Mouse (Mus musculus): ENCODE results near the gene Esrrg. TPM values are rescaled to one million over a fixed set of nuclear protein-coding genes. Genes with fewer than 3 reads are reported as not detected.
A peak's percentile ranks its signal among the peaks of the same experiment; 100 is the strongest.

Esrrg gene
- total and polyA plus RNA-seq, 2 experiments from 2014 or later: 28.0 to 41.6 TPM

- no peaks in the 10 kb centered on the region for H3K9me3 ChIP-seq (ENCODE audit: low read length)
- ATAC-seq: no peak
- H3K9ac ChIP-seq (replicated peaks; ENCODE audit: low read length): no peak overlapping the region
- no peaks in the 10 kb centered on the region for H3K36me3 ChIP-seq (ENCODE audit: insufficient read depth, low read length)
- no peaks in the 10 kb centered on the region for H3K27me3 ChIP-seq (ENCODE audit: insufficient read depth, low read length)
- TF ChIP-seq CTCF (IDR thresholded peaks at IDR 0.05; ENCODE audit: low read depth): no peak
- H3K4me2 ChIP-seq (ENCODE audit: low read depth, low read length): no peak overlapping the region
- no peak for DNase-seq (ENCODE audit: low spot score)
- no peak overlapping the region for H3K4me3 ChIP-seq (ENCODE audit: low read length)
- 92% methylated on average over 2 of the region's 2 CpGs for WGBS
- H3K27ac ChIP-seq: no peak overlapping the region
- H3K4me1 ChIP-seq (ENCODE audit: insufficient read depth, low read length): peaks cover 4% of the 10 kb centered on the region; the same call in 1 of the 2 replicates
These were observed 543.4 kb downstream of the Esrrg start for GRCm38 (mm10) chr1:188152011-188152410.

GRCm38 (mm10) chr1:188153665-188154064 is 545.1 kb downstream of the Esrrg start:
- H3K4me2 ChIP-seq (ENCODE audit: low read depth, low read length): no peak overlapping the region
- H3K27ac ChIP-seq: no peak overlapping the region
- no peaks in the 10 kb centered on the region for H3K9me3 ChIP-seq (ENCODE audit: low read length)
- H3K36me3 ChIP-seq (ENCODE audit: insufficient read depth, low read length): no peaks in the 10 kb centered on the region
- no peak for TF ChIP-seq CTCF (IDR thresholded peaks at IDR 0.05; ENCODE audit: low read depth)
- ATAC-seq: no peak
- DNase-seq (ENCODE audit: low spot score): no peak
- H3K4me1 ChIP-seq (ENCODE audit: insufficient read depth, low read length): peaks cover 4% of the 10 kb centered on the region; the same call in 1 of the 2 replicates
- WGBS: 67% methylated on average over 2 of the region's 2 CpGs
- no peak overlapping the region for H3K9ac ChIP-seq (replicated peaks; ENCODE audit: low read length)
- H3K27me3 ChIP-seq (ENCODE audit: insufficient read depth, low read length): no peaks in the 10 kb centered on the region
- no peak overlapping the region for H3K4me3 ChIP-seq (ENCODE audit: low read length)

GRCm38 (mm10) chr1:188154466-188155110 is 546.0 kb downstream of the Esrrg start:
- H3K4me3 ChIP-seq (ENCODE audit: low read length): 0 out of 2 replicates have a peak overlapping the region, but pooled peaks have one; percentile 10
- no peak overlapping the region for H3K9ac ChIP-seq (replicated peaks; ENCODE audit: low read length)
- DNase-seq (ENCODE audit: low spot score): peak; percentile 30
- peak overlapping the region; percentile 48 for H3K4me2 ChIP-seq (ENCODE audit: low read depth, low read length)
- H3K27ac ChIP-seq: no peak overlapping the region; the same call in 1 of the 2 replicates
- TF ChIP-seq CTCF (IDR thresholded peaks at IDR 0.05; ENCODE audit: low read depth): no peak
- peaks cover 4% of the 10 kb centered on the region; the same call in 1 of the 2 replicates for H3K4me1 ChIP-seq (ENCODE audit: insufficient read depth, low read length)
- 11% methylated on average over 14 of the region's 14 CpGs for WGBS
- no peaks in the 10 kb centered on the region for H3K9me3 ChIP-seq (ENCODE audit: low read length)
- no peaks in the 10 kb centered on the region for H3K27me3 ChIP-seq (ENCODE audit: insufficient read depth, low read length)
- no peak for ATAC-seq
- no peaks in the 10 kb centered on the region for H3K36me3 ChIP-seq (ENCODE audit: insufficient read depth, low read length)

- WGBS: 74% methylated on average over 22 of the region's 22 CpGs
- H3K9me3 ChIP-seq (ENCODE audit: low read length): no peaks in the 10 kb centered on the region
- H3K4me3 ChIP-seq (ENCODE audit: low read length): no peak overlapping the region
- peaks cover 4% of the 10 kb centered on the region; the same call in 1 of the 2 replicates for H3K4me1 ChIP-seq (ENCODE audit: insufficient read depth, low read length)
- H3K27ac ChIP-seq: no peak overlapping the region
- peak overlapping the region; percentile 48; the same call in 1 of the 2 replicates for H3K4me2 ChIP-seq (ENCODE audit: low read depth, low read length)
- no peaks in the 10 kb centered on the region for H3K27me3 ChIP-seq (ENCODE audit: insufficient read depth, low read length)
- no peak overlapping the region for H3K9ac ChIP-seq (replicated peaks; ENCODE audit: low read length)
- no peaks in the 10 kb centered on the region for H3K36me3 ChIP-seq (ENCODE audit: insufficient read depth, low read length)
- ATAC-seq: no peak
- no peak for TF ChIP-seq CTCF (IDR thresholded peaks at IDR 0.05; ENCODE audit: low read depth)
- no peak for DNase-seq (ENCODE audit: low spot score)
These were observed 546.7 kb downstream of the Esrrg start for GRCm38 (mm10) chr1:188155135-188155779.

GRCm38 (mm10) chr1:188156520-188156919 is 547.9 kb downstream of the Esrrg start:
- H3K4me1 ChIP-seq (ENCODE audit: insufficient read depth, low read length): peaks cover 4% of the 10 kb centered on the region; the same call in 1 of the 2 replicates
- TF ChIP-seq CTCF (IDR thresholded peaks at IDR 0.05; ENCODE audit: low read depth): no peak
- no peak for DNase-seq (ENCODE audit: low spot score)
- H3K27ac ChIP-seq: no peak overlapping the region
- ATAC-seq: no peak
- H3K4me3 ChIP-seq (ENCODE audit: low read length): no peak overlapping the region
- no peak overlapping the region for H3K4me2 ChIP-seq (ENCODE audit: low read depth, low read length)
- no peaks in the 10 kb centered on the region for H3K9me3 ChIP-seq (ENCODE audit: low read length)
- H3K9ac ChIP-seq (replicated peaks; ENCODE audit: low read length): no peak overlapping the region
- H3K27me3 ChIP-seq (ENCODE audit: insufficient read depth, low read length): no peaks in the 10 kb centered on the region
- WGBS: 97% methylated on average over 5 of the region's 5 CpGs
- H3K36me3 ChIP-seq (ENCODE audit: insufficient read depth, low read length): no peaks in the 10 kb centered on the region

- 80% methylated on average over 7 of the region's 7 CpGs for WGBS
- ATAC-seq: no peak
These were observed 548.8 kb downstream of the Esrrg start for GRCm38 (mm10) chr1:188157237-188157955.

More at GRCm38 (mm10) chr1:188157237-188157955, 548.8 kb downstream of the Esrrg start:
- TF ChIP-seq CTCF (IDR thresholded peaks at IDR 0.05; ENCODE audit: low read depth): no peak
- H3K27ac ChIP-seq: no peak overlapping the region
- H3K27me3 ChIP-seq (ENCODE audit: insufficient read depth, low read length): no peaks in the 10 kb centered on the region
- no peak overlapping the region for H3K9ac ChIP-seq (replicated peaks; ENCODE audit: low read length)
- H3K4me2 ChIP-seq (ENCODE audit: low read depth, low read length): no peak overlapping the region
- no peak overlapping the region for H3K4me3 ChIP-seq (ENCODE audit: low read length)
- H3K9me3 ChIP-seq (ENCODE audit: low read length): no peaks in the 10 kb centered on the region
- H3K4me1 ChIP-seq (ENCODE audit: insufficient read depth, low read length): peaks cover 4% of the 10 kb centered on the region; the same call in 1 of the 2 replicates
- no peaks in the 10 kb centered on the region for H3K36me3 ChIP-seq (ENCODE audit: insufficient read depth, low read length)
- no peak for DNase-seq (ENCODE audit: low spot score)
